Mouse (Mus musculus) kidney, adult 2 months (tissue): ENCODE results near the gene Wdr27. TPM values are rescaled to one million over a fixed set of nuclear protein-coding genes. Genes with fewer than 3 reads are reported as not detected.
A peak's percentile ranks its signal among the peaks of the same experiment; 100 is the strongest.
"Not testable (repeated sequence)": the region's sequence is repeated elsewhere in the genome, so short reads cannot be mapped to it uniquely, and the experiment has no call there.

Experiments
- DNase-seq: peaks from one replicate; pipeline ENCODE4 v3.0.0; 2021
- H3K27ac ChIP-seq: fragments of 200-500 bp; 2 replicates; pipeline ENCODE4 v1.5.1; 2012; ENCODE audit warnings: low read depth, low read length, control low read depth, inconsistent platforms; ENCODE audit not compliant: insufficient read depth
- H3K27me3 ChIP-seq: fragments of 200-500 bp; replicated peaks from 2 replicates; pipeline ENCODE4 v1.6.1; 2012; ENCODE audit warnings: mild to moderate bottlenecking, moderate library complexity, low read length, inconsistent platforms; ENCODE audit not compliant: control insufficient read depth, insufficient read depth
- H3K36me3 ChIP-seq: fragments of 200-500 bp; 2 replicates; pipeline ENCODE4 v1.6.1; 2012; ENCODE audit warnings: mild to moderate bottlenecking, moderate library complexity, low read length, inconsistent platforms; ENCODE audit not compliant: control insufficient read depth, insufficient read depth
- H3K4me1 ChIP-seq: fragments of 200-500 bp; 2 replicates; pipeline ENCODE4 v1.6.1; 2011; ENCODE audit warnings: low read length; ENCODE audit not compliant: control insufficient read depth, insufficient read depth
- H3K4me3 ChIP-seq: fragments of 200-500 bp; 2 replicates; pipeline ENCODE4 v1.5.1; 2011; ENCODE audit warnings: mild to moderate bottlenecking, low read depth, low read length, control low read depth; ENCODE audit not compliant: insufficient read depth
- CTCF ChIP-seq: fragments of 200-500 bp; conservative IDR thresholded peaks from 2 replicates; pipeline ENCODE4 v1.5.1; 2011; ENCODE audit warnings: low read depth, mild to moderate bottlenecking, control low read depth, low read length, moderate library complexity, mixed read lengths; ENCODE audit not compliant: insufficient read depth, insufficient read length
- POLR2A ChIP-seq: fragments of 200-500 bp; IDR thresholded peaks from one replicate; pipeline ENCODE4 v1.6.1; 2011; ENCODE audit warnings: low read depth, low read length, control low read depth
- WGBS: fragments of 180-500 bp; shearing (Covaris S2); methylation state at CpG from one replicate; pipeline ENCODE4 v1.1.7; 2018; 5-methylcytosine and 5-hydroxymethylcytosine counted together
- polyA plus RNA-seq: library from polyadenylated mRNA; depleted of rRNA; stranded (reverse); fragments of >200 nt; gene quantifications from 2 replicates; pipeline ENCODE4 v1.2.3, GENCODE M21; 2012

The Wdr27 gene
- polyA plus RNA-seq, 1 experiment: 4.7 TPM

DNA sequence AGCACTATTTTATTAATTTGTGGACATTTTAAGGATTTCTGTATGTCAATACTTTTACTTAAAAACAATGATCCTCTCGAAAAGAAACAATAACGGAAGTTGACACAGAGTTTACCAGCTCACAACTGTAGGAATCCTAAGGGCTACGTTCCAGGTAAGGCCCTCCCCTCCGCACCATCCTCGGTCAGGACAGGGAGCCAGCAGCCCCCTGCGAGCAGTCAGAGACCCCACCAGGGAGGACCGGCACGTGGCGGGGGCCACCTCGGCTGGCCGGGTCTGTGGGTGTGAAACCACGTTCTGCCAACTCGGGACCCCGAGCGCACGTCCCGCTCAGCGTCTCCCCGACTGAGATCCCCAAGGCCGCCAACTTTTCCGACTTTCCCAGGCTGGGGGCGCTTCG, 17.6 kb upstream of the Wdr27 start:
- H3K4me1 ChIP-seq: peaks cover 3% of the 10 kb centered on the region; the same call in 1 of the 2 replicates
- H3K27ac ChIP-seq: peak overlapping the region; percentile 75; the same call in 1 of the 2 replicates
- no peaks in the 10 kb centered on the region for H3K27me3 ChIP-seq
- no peaks in the 10 kb centered on the region for H3K36me3 ChIP-seq
- under 1% methylated on average over 20 of the region's 23 CpGs for WGBS
- H3K4me3 ChIP-seq: peak overlapping the region; percentile 99
- peak; percentile 17 for DNase-seq
- TF ChIP-seq POLR2A (no peak), CTCF (no peak)

DNA sequence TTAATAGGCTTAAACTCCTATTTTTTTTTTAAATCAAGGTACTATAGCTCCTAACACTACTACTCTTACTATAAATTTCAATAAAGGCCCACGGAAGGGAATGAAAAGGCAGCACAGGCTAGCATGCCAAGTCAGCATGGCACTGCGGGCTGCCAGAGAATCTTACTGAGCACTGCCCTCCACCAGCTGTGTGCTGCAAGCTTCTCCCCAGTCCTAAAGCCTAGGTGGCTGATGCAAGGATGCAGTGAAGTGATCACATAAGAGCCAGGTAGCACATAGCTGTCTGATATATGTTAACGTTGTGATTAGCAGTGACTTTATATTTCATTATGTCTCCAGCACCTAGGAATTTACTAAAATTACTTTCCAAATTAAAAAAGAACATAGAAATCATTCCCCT, 17.0 kb upstream of the Wdr27 start:
- H3K27ac ChIP-seq: no peak overlapping the region
- 14% methylated on average over 3 of the region's 3 CpGs for WGBS
- peaks cover 3% of the 10 kb centered on the region; the same call in 1 of the 2 replicates for H3K4me1 ChIP-seq
- no peak for TF ChIP-seq CTCF
- no peak for TF ChIP-seq POLR2A
- no peaks in the 10 kb centered on the region for H3K27me3 ChIP-seq
- peak; percentile 14 for DNase-seq
- no peaks in the 10 kb centered on the region for H3K36me3 ChIP-seq
- peak overlapping the region; percentile 7; the same call in 1 of the 2 replicates for H3K4me3 ChIP-seq

DNA sequence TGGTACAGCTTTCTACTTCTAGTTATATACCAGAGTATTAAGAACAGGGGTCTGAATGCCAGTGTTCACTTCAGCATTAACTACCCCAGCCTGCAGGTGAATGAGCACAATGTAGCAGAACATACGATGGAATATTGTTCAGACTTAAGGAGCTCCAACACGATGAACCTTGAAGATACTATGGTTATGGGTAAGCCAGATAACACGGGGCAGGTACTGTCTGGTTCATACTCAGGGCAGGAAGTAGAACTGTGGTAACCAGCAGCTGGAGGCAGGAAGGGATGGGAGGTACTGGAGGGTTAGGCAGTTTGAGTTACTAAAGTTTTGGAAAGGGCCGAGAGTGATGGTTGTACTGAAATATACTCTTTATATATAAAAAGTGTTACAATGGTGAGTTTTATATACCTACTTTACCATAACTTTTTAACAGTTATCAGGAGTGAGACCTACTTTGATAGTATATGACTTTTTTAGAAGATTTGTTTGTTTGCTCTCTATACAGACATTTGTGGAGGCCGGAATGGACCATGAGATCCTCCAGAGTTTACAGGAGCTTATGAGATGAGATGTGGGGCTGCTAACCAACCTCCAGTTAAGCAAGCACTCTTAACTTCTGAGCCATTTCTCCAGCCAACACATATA, 15.8 kb upstream of the Wdr27 start:
- no peak for DNase-seq
- H3K27ac ChIP-seq: no peak overlapping the region
- no peaks in the 10 kb centered on the region for H3K36me3 ChIP-seq
- no peak overlapping the region for H3K4me3 ChIP-seq
- WGBS: 76% methylated on average over 5 of the region's 5 CpGs
- TF ChIP-seq CTCF (no peak), POLR2A (no peak)
- H3K27me3 ChIP-seq: no peaks in the 10 kb centered on the region
- peaks cover 3% of the 10 kb centered on the region; the same call in 1 of the 2 replicates for H3K4me1 ChIP-seq

DNA sequence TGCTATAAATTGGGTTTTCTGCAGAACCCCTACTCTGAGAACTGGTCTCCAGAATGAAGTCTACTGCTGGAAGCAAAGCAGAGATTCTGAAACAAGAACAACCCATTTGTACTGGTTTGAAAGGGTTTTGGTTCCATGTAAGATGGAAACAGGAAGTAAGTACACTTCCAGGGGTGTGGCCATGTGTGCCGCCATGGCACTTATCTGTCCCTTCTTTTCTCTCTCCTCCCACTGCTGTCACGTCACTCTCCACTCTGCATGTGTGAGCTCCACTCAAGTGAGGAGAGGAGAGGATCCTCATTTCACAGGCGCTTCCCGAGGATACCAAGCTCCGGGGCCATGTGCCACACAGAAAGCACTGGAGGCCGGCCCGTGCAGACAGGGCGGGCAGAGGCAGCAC, 10.5 kb upstream of the Wdr27 start:
- Histone ChIP-seq H3K27me3 (no peaks in the 10 kb centered on the region), H3K4me3 (no peak overlapping the region), H3K4me1 (no peaks in the 10 kb centered on the region), H3K27ac (no peak overlapping the region), H3K36me3 (peaks cover 4% of the 10 kb centered on the region)
- TF ChIP-seq CTCF (no peak), POLR2A (no peak)
- WGBS: 69% methylated on average over 8 of the region's 8 CpGs
- no peak for DNase-seq

DNA sequence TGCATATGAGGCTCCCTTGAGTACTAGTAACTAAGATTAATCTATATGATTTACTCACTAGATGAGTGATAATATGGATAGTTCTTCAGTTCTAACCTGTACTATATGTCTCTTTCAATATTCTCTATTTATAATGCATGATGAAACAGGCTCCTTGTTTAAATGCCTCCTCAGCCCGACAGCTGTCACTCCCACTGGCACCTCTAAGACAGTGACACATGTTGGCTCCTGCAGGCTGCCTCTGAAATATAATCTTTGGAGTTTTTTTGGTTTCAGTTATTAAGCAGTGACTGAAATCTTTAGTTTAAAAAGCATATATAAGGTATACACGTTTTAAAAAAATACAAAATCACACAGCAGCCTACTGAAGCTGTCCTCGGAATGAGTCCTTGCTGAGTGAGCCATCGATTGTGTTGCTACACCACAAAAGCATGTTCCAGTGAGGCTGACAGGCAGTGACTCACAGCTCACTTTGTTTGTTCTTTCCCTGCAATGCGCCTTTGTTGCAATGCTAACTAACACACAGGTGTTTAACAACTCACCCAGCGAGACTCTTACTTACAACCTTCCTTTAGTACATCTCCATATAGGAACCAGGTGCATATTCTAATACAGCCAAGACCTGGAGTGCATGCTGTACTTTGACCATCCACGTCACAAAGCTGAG, 6.3 kb upstream of the Wdr27 start:
- Histone ChIP-seq H3K27ac (no peak overlapping the region), H3K36me3 (peaks cover 4% of the 10 kb centered on the region), H3K27me3 (no peaks in the 10 kb centered on the region), H3K4me3 (no peak overlapping the region), H3K4me1 (peaks cover 3% of the 10 kb centered on the region; the same call in 1 of the 2 replicates)
- no peak for DNase-seq
- 85% methylated on average over 7 of the region's 7 CpGs for WGBS
- no peak for TF ChIP-seq CTCF
- TF ChIP-seq POLR2A: no peak

DNA sequence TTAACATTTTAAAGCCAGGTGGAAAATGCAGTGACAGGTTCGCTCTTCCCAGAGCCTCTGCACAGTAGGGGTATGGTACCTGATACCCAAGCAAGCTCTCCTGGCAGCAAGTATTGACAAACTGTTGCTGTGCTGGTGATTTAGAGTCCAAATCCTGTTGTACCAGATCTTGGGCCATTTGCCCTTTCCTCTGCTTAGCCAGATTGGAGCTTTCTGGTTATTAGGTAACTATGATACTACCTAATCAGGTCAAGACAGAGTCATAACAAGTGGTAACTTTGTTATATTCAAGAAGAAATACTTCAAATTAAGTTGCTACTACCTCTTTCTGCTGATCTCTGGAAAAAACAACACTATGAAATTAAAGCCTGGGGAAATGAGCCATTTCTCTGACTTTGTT, 1.6 kb upstream of the Wdr27 start:
- no peak for DNase-seq
- Histone ChIP-seq H3K4me1 (peaks cover 11% of the 10 kb centered on the region; the same call in 1 of the 2 replicates), H3K4me3 (no peak overlapping the region), H3K27ac (no peak overlapping the region), H3K27me3 (no peaks in the 10 kb centered on the region), H3K36me3 (no peaks in the 10 kb centered on the region; the same call in 1 of the 2 replicates)
- TF ChIP-seq POLR2A (no peak), CTCF (no peak)
- WGBS: 85% methylated on average over 1 of the region's 1 CpGs

DNA sequence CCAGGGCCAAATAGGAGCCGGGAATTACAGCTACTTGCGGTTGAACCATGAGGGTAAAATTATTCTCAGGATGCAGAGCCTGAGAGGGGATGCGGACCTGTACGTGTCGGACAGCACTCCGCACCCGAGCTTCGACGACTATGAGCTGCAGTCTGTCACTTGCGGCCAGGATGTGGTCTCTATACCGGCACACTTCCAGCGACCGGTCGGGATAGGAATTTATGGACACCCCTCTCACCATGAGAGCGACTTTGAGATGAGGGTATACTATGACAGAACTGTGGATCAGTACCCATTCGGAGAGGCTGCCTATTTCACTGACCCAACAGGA, 736 bp upstream of the Wdr27 start:
- H3K27me3 ChIP-seq: no peaks in the 10 kb centered on the region
- no peak overlapping the region for H3K27ac ChIP-seq
- WGBS: 10% methylated on average over 16 of the region's 16 CpGs
- peak overlapping the region; percentile 82 for H3K4me3 ChIP-seq
- TF ChIP-seq POLR2A (no peak), CTCF (no peak)
- no peaks in the 10 kb centered on the region; the same call in 1 of the 2 replicates for H3K36me3 ChIP-seq
- no peak for DNase-seq
- H3K4me1 ChIP-seq: peaks cover 11% of the 10 kb centered on the region; the same call in 1 of the 2 replicates

DNA sequence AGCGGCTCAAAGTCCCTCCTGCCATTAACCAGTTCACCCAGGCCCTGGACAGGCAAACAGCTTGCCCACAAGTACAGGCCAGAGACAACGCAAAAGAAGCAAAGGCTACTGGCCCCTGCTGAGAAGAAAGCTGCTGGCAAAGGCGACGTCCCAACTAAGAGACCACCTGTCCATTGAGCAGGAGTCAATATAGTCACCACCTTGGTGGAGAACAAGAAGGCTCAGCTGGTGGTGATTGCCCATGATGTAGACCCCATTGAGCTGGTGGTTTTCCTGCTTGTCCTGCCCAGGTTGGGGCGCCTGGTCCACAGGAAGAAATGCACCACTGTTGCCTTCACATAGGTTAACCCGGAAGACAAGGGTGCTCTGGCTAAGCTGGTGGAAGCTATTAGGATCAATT, 777 bp downstream of the Wdr27 start:
- not testable (repeated sequence) for DNase-seq, H3K27me3 ChIP-seq, H3K36me3 ChIP-seq, H3K27ac ChIP-seq
- H3K4me1 ChIP-seq: peaks cover 11% of the 10 kb centered on the region; the same call in 1 of the 2 replicates
- H3K4me3 ChIP-seq: peak overlapping the region; percentile 82
- WGBS: 77% methylated on average over 6 of the region's 6 CpGs
